12 mouse cellular contexts compared by ENCODE assay signal in the genomic region with DNA sequence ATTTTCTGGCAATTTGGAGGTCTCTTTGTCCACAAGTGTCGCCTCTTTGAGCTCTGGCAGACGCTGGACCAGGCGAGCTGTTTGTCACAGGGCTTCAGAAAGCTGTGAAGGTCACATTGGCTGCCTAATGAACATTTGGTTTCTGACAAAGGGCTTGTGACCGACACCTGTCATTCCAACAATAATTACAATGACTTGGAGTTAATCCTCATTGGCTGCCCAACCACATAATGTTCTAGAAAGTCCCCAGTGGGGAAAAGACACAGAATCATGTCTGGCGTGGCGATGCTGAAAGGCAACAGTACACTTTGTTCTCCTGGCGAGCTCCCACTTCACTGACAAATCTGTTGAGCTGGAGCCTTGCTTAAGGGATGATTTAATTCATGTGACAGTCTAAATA.
DNase-seq lines count a peak whose midpoint lies in the region; ATAC-seq and TF ChIP-seq lines count a peak whose summit lies in the region.
"Had no signal": no experiment of that assay in that cellular context is flagged by ENCODE, and none has a peak within 500 bp of the region (broad histone marks: within the 10 kb centered on the region; RNA-seq: fewer than 3 reads in every experiment).

No protein-coding gene starts in this region.

- H3K4me2 ChIP-seq in heart, embryonic 11.5 days: no peak overlapping the region
- no peak overlapping the region for H3K4me2 ChIP-seq in midbrain, embryonic 11.5 days
- H3K4me2 ChIP-seq in midbrain, embryonic 16.5 days (ENCODE audit: low read length): no peak overlapping the region
- H3K4me2 ChIP-seq in heart, embryonic 13.5 days: no peak overlapping the region
- no peak overlapping the region for H3K4me2 ChIP-seq in midbrain, postnatal 0 days (ENCODE audit: low read depth, low read length, poor library complexity, severe bottlenecking)
- H3K4me2 ChIP-seq: liver, embryonic 12.5 days had no signal

- no peaks in the 10 kb centered on the region for H3K9me3 ChIP-seq in heart, embryonic 11.5 days (replicated peaks; ENCODE audit: control insufficient read depth, low read length)
- H3K9me3 ChIP-seq in midbrain, embryonic 11.5 days (ENCODE audit: control insufficient read depth, low read length): no peaks in the 10 kb centered on the region
- no peaks in the 10 kb centered on the region for H3K9me3 ChIP-seq in midbrain, embryonic 16.5 days (replicated peaks; ENCODE audit: control insufficient read depth, low read length, poor library complexity, severe bottlenecking)
- H3K9me3 ChIP-seq in heart, embryonic 13.5 days: no peaks in the 10 kb centered on the region
- H3K9me3 ChIP-seq in midbrain, postnatal 0 days (ENCODE audit: low read length): no peaks in the 10 kb centered on the region
- H3K9me3 ChIP-seq: liver, embryonic 12.5 days had no signal

- DNase-seq in heart, adult 18-20 months: peak; percentile 76 to 86
- DNase-seq in midbrain, embryonic 11.5 days (ENCODE audit: low spot score, missing footprints): peak; percentile 86
- peak; percentile 46 for DNase-seq in midbrain, postnatal 0 days (ENCODE audit: low spot score)
- no peak for DNase-seq in thymus, postnatal 36 days
- DNase-seq in adrenal gland, postnatal 10 days: no peak
- DNase-seq: cerebellum, adult 11 months had no signal

- H3K36me3 ChIP-seq in heart, embryonic 11.5 days (ENCODE audit: control insufficient read depth, insufficient read depth, low read length): no peaks in the 10 kb centered on the region
- H3K36me3 ChIP-seq in midbrain, embryonic 11.5 days (ENCODE audit: control insufficient read depth, insufficient read depth, low read length): no peaks in the 10 kb centered on the region
- H3K36me3 ChIP-seq in midbrain, embryonic 16.5 days (ENCODE audit: control insufficient read depth, insufficient read depth, low read length): no peaks in the 10 kb centered on the region
- no peaks in the 10 kb centered on the region for H3K36me3 ChIP-seq in heart, embryonic 13.5 days
- H3K36me3 ChIP-seq in midbrain, postnatal 0 days (ENCODE audit: insufficient read depth, low read length): no peaks in the 10 kb centered on the region
- H3K36me3 ChIP-seq: liver, embryonic 12.5 days had no signal

- no peak overlapping the region for H3K27ac ChIP-seq in heart, embryonic 11.5 days (ENCODE audit: low read depth, low read length)
- no peak overlapping the region for H3K27ac ChIP-seq in midbrain, embryonic 11.5 days (ENCODE audit: low read depth, low read length)
- no peak overlapping the region for H3K27ac ChIP-seq in midbrain, embryonic 16.5 days (ENCODE audit: low read length)
- H3K27ac ChIP-seq in heart, embryonic 13.5 days (replicated peaks): 0 out of 2 replicates have a peak overlapping the region, but pooled peaks have one; percentile 12
- no peak overlapping the region for H3K27ac ChIP-seq in midbrain, postnatal 0 days (ENCODE audit: low read depth, low read length)
- H3K27ac ChIP-seq: liver, embryonic 12.5 days had no signal

- H3K9ac ChIP-seq in heart, embryonic 11.5 days (ENCODE audit: low read depth, low read length): no peak overlapping the region
- 0 out of 2 replicates have a peak overlapping the region, but pooled peaks have one; percentile 1 for H3K9ac ChIP-seq in midbrain, embryonic 11.5 days (ENCODE audit: low read length)
- H3K9ac ChIP-seq in midbrain, embryonic 16.5 days (ENCODE audit: low read depth, low read length): no peak overlapping the region
- no peak overlapping the region for H3K9ac ChIP-seq in heart, embryonic 13.5 days
- no peak overlapping the region for H3K9ac ChIP-seq in midbrain, postnatal 0 days (replicated peaks; ENCODE audit: low read length, poor library complexity, severe bottlenecking)
- H3K9ac ChIP-seq: liver, embryonic 12.5 days had no signal

- no peak for ATAC-seq in heart, embryonic 11.5 days (replicated peaks; ENCODE audit: insufficient number of reproducible peaks, low FRiP score, low TSS enrichment)
- ATAC-seq in midbrain, embryonic 11.5 days (ENCODE audit: low FRiP score): 0 out of 2 replicates have a peak, but pooled peaks have one; percentile 19
- ATAC-seq in midbrain, embryonic 16.5 days: no peak
- no peak for ATAC-seq in heart, embryonic 13.5 days (ENCODE audit: extremely low read depth, insufficient number of reproducible peaks, low FRiP score, low TSS enrichment)
- no peak for ATAC-seq in midbrain, postnatal 0 days (ENCODE audit: low FRiP score)
- ATAC-seq: CD4-positive, CD25-positive, alpha-beta regulatory T cell, adult 4 months; liver, embryonic 12.5 days had no signal

- no peak for TF ChIP-seq CTCF in midbrain, postnatal 0 days (IDR thresholded peaks at IDR 0.05)

- no peak overlapping the region for H3K4me3 ChIP-seq in heart, embryonic 11.5 days (ENCODE audit: low read depth, low read length)
- no peak overlapping the region for H3K4me3 ChIP-seq in midbrain, embryonic 11.5 days (ENCODE audit: low read depth, low read length)
- no peak overlapping the region for H3K4me3 ChIP-seq in midbrain, embryonic 16.5 days (ENCODE audit: low read depth, low read length)
- no peak overlapping the region for H3K4me3 ChIP-seq in heart, embryonic 13.5 days
- H3K4me3 ChIP-seq in midbrain, postnatal 0 days (ENCODE audit: low read depth, low read length): no peak overlapping the region
- H3K4me3 ChIP-seq: erythroblast, embryonic 14.5 days; liver, embryonic 12.5 days had no signal

- no peaks in the 10 kb centered on the region for H3K27me3 ChIP-seq in heart, embryonic 11.5 days (ENCODE audit: control insufficient read depth, insufficient read depth, low read length)
- H3K27me3 ChIP-seq in midbrain, embryonic 11.5 days (ENCODE audit: control insufficient read depth, insufficient read depth, low read length): no peaks in the 10 kb centered on the region
- H3K27me3 ChIP-seq in midbrain, embryonic 16.5 days (ENCODE audit: control insufficient read depth, insufficient read depth, low read depth, low read length): no peaks in the 10 kb centered on the region
- no peaks in the 10 kb centered on the region for H3K27me3 ChIP-seq in heart, embryonic 13.5 days (replicated peaks)
- H3K27me3 ChIP-seq in midbrain, postnatal 0 days (ENCODE audit: insufficient read depth, low read length): no peaks in the 10 kb centered on the region
- H3K27me3 ChIP-seq: liver, embryonic 12.5 days had no signal

- no peaks in the 10 kb centered on the region for H3K4me1 ChIP-seq in heart, embryonic 11.5 days (ENCODE audit: control insufficient read depth, insufficient read depth, low read length)
- H3K4me1 ChIP-seq in midbrain, embryonic 11.5 days (ENCODE audit: control insufficient read depth, insufficient read depth, low read length): 0 out of 2 replicates have a peak, but pooled peaks cover 4% of the 10 kb centered on the region
- H3K4me1 ChIP-seq in midbrain, embryonic 16.5 days (ENCODE audit: control insufficient read depth, insufficient read depth, low read length): no peaks in the 10 kb centered on the region; the same call in 1 of the 2 replicates
- peaks cover 15% of the 10 kb centered on the region for H3K4me1 ChIP-seq in heart, embryonic 13.5 days
- peaks cover 3% of the 10 kb centered on the region; the same call in 1 of the 2 replicates for H3K4me1 ChIP-seq in midbrain, postnatal 0 days (ENCODE audit: insufficient read depth, low read length)
- H3K4me1 ChIP-seq: liver, embryonic 12.5 days had no signal

- WGBS in heart, embryonic 11.5 days (ENCODE audit: insufficient replicate concordance): 49% methylated on average over 7 of the region's 7 CpGs
- WGBS in midbrain, embryonic 11.5 days: 44% methylated on average over 7 of the region's 7 CpGs
- WGBS in midbrain, embryonic 16.5 days: 19% methylated on average over 7 of the region's 7 CpGs
- 49% methylated on average over 7 of the region's 7 CpGs for WGBS in heart, embryonic 13.5 days
- 29% methylated on average over 7 of the region's 7 CpGs for WGBS in midbrain, postnatal 0 days

Comparison
In these comparisons a context has a peak if more than half of its experiments do, and no peak if none do; other contexts are left out.
1. DNase-seq: peak in heart, adult 18-20 months (2 of 2), midbrain, embryonic 11.5 days (single experiment) and midbrain, postnatal 0 days (single experiment); none in thymus, postnatal 36 days (0 of 2) and adrenal gland, postnatal 10 days (single experiment).